Mouse (Mus musculus): ENCODE measurements around the gene Map7.

Map7 gene

DNA sequence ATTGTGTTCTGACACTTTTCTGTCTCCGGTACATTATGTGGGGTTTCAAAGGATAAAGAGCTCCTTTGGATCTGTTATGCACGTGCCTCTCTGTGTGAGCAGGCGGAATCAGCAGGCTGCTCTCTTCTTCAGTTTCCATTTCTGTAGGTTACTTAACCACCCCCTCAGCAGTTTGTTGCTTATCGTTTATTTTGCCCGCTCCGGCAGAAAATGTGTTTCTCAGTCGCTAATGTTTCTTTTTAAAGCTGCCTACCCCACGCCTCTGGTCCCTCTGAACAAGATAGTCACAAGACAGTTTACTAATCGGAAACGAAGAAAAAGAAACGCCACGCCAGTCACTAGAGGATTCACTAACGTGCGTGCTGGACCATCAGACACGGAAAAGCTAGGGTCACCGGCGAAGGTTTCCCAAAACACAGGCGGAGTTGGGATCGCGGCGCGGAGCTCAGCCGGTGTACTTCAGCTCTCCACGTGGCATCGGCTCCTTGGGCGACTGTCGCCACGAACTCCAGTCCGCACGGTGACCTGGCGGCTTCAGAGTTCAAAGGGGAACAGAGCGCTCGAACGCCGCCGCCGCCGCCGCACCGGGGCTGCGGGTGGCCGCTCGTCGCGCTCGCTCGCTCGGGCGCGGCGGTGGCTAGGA lies at the start of gene Map7:
Gene Map7, plus strand, starts transcription at position 342 of the 643 bp plus-strand sequence.
- DNase-seq (ENCODE audit: low spot score): no peak

DNA sequence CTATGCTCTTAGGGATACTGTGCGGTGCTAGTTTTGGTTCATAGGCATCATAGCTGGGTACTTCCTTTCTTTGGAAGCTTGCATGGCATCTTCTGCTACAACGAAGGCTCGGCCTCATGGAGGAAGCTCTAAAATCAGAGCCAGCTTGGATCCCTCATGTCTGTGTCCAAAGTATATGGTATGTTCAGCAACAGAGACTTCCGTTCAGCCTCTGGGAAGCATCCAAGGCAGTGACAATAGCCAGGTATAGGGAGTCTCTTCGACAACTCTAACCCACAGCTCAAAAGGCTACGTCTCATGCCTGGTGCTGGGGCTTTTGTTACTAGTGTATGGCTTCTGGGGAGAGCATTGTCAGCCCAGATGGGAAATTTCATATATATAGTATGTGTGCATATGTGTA lies 46.8 kb upstream of the Map7 start:
- no peak for DNase-seq (ENCODE audit: low spot score)

DNA sequence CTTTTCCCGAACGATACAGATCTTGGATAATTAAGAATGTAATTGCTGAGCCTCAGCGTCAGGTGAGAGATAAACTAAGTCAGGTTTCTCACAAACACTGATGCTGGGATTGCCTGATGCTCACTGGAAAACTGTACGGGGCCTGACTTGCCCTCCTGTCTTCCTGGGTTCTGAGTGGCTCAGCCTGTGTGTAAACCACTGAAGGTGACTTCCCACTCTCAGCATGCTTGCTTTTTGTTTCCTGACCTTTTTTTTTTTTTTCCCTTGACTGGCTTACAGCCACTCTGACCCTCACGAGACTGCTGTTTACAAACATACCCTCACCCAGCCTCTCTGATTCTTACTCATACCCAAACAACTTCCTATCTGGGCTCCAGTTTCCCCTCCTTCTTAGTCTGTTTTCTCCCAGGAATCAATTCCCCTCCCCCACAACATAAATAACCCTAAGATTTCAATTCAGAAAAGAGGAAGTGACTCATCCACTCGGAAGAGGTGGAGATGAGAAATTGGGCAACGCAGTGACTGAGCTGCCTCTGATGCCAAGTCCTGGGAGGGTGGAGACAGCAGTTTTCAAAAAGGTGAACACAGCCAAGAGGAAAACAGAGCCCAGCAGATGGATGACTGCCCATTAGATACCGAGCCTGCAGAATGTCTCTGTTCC lies 43.9 kb upstream of the Map7 start:
- DNase-seq (ENCODE audit: low spot score): no peak

DNA sequence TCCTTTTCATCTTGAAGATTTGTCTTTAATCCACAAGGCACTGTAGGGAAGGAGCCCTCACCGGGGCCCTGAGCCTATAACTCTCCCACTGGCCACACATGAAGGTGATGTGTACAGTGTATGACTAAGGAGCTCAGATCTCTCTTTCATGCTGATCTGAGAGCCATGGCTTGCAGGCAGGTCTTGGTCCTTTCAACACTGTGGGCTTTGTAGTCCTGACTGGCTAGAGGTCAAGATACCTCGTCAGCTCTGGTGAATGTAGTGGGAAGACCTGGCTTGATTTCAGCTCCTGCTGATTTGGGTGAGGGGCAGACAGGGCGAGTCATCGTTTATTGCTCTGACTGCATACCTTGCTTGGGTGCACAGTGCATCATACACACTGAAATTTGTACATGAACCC lies 42.7 kb upstream of the Map7 start:
- DNase-seq (ENCODE audit: low spot score): no peak

DNA sequence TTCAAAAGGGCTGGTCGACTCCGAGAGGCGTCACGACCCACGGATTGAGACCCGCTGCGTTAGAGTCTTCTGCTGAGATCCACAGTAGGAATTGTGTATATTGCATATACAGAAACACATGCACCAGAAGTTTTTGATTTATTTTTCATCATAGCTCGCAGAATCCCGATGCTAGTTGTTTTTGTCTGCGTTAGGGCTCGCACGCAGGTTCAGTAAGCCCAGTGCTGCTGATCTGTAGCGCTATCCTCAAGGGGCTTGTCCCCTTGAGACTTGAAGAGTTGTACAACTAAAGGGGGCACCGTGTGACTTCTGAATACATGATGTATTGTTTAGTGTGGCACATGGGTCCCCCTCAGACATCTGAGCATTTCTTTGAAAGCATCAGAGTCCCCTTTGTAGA lies 41.2 kb upstream of the Map7 start:
- no peak for DNase-seq (ENCODE audit: low spot score)

DNA sequence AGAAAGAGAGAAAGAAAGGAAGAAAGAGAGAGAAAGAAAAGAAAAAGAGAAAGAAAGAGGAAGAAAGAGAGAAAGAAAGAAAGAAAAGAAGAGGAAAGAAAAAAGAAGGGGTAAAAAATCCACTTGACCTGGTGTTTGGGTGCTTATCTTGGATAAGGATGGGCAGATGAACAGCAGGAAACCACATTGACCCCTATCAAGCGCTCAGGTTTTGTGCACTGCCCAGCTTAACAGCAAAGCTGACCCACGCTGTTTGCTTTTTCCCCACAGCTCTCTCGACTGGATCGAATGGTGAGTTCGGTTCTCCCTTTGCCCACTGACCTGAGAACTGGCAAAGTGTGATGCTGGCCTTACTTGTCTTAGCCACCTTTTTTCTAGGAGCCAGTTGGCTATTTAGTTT lies 36.8 kb upstream of the Map7 start:
- DNase-seq (ENCODE audit: low spot score): no peak

DNA sequence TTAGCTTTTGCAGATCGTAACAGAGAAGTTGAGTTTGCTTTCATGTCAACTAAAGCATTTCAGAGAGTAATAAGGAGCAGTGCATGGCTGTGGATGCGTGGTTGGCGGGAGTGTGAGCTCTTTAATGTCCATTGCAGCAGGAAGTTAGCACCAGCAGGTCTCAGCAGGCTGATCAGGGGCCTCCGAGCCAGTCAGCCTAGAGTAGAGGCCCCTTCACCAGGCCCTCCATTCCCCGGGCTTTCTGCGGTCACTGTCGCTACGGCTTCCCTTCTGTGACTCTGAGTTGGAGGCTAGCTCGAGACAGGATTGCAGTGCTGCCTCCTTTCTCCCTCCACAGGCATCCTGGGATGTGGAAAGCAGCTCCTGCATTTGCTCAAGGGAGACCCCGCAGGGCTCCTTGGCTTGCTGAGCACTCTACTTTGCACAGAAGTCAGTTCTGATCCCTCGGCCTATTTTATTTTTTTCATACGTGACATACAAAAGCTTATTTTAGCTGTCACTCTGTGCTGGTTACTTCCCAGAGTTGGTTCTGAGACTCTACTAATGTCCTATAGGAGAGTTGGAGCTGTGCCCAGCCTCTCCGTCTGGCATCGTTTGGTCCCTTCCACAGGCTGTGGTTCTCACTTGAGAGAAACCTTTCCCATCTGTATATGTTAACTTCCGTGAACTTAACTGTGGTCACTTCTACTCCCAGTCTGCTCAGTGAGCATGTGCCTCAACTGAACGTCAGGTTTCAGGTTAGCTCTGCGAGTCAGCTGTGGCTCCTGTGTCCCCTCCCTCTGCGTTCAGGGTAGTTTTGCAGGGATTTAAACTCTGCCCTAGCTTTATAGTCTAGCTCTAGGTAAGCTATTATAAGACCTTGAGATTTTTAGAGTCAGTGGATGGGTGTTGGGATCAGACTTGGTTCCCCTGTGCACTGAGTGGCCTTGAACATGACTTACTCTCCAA lies 36.0 kb upstream of the Map7 start:
- DNase-seq (ENCODE audit: low spot score): no peak

DNA sequence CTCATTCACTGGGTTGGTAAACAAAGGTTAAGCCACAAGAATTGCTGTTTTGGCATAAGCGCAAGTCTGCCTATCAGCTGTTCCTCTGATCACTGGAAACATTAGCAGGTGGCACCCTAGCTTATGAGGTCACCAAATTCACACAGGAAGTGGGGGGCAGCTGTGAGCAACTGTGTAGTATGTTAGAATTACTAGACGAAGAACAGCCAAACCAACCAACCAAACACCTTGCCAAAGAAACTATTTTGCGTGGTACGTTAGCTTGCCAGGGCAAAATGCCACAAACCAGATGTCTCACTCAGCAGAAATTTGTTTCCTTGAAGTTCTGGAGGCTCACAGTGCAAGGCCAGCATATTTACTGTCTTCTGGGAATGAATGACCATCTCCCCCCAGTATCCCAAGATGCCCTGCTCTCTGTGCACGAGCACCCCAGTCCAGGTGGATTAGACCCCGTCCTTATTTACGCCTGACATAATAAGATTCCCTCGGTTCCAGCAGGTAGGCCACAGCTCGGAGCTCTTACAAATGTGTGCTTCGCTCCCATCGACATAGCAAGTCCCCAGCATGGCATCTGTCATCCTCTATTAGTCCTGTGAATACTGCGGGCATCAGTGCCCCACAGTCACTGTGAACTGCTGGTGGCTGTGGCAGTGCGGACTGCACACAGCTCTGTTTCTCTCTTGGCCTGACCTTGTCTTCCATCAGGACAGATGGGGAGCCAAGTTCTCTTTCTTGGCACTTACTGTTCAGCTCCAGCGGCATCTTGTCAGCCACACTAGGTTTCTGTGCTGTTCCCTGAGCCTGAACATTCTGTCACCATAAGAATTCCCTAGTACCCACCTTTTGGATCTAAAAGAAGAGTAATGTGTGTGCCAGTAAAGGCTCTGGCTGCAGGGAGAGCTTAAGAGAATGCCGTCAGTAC lies 28.5 kb upstream of the Map7 start:
- no peak for DNase-seq (ENCODE audit: low spot score)

DNA sequence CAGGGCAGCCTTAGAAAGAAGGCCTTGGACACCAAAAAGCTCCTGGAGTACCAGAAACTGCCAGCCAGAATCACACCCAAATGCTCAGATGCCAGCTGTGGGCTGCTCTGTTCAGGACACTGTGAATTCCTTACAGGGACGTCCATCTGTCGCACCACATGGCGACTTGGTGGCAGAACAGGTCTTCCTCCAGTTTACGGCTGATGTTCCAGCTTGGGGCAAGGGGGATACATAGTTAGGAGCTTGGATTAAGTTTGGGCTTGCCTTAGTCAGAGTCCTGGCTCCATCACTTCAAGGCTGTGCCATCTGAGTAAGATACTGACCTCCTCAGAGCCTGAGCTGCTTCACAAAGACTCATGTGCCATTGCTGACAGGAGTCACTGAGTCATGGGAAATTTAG lies 26.3 kb upstream of the Map7 start:
- no peak for DNase-seq (ENCODE audit: low spot score)

DNA sequence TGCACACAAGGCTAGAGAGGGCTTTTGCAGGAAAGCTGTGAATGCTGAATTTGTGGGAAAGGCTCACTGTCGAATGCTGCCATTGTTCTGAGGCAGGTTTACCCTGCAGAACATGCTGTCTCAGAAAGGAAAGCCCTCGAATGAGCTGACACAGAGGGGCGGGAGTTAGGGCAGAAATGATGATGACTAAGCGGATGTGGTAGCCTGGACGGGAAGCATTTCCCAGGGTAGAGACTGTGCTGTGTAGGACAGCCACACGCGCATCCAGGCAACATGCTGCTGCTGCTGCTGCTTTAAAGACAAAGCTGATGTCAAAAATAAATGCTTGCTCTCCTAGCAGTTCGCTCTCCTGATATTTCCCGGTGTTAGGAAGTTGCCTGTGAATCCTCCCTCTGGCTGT lies 24.9 kb upstream of the Map7 start:
- DNase-seq (ENCODE audit: low spot score): no peak

DNA sequence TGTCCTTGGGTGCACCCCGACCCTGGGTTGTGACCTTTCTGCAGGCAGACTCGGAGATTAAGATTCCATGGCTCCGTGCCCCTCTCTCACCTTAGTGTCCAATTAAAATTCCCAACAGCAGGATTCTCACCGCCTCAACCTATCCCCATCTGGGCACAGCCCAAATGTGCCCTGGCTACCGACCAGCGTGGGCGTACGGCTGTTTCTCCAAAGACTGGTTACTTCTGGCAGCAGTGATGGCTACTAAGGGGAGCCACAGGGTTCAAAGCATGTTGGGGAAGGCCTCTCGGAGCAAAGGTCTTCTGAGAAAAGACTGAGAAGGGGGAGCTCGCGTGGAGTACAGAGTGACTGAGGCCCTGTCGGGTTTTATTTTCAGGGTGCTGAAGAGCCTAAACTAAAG lies 23.7 kb upstream of the Map7 start:
- DNase-seq (ENCODE audit: low spot score): no peak

DNA sequence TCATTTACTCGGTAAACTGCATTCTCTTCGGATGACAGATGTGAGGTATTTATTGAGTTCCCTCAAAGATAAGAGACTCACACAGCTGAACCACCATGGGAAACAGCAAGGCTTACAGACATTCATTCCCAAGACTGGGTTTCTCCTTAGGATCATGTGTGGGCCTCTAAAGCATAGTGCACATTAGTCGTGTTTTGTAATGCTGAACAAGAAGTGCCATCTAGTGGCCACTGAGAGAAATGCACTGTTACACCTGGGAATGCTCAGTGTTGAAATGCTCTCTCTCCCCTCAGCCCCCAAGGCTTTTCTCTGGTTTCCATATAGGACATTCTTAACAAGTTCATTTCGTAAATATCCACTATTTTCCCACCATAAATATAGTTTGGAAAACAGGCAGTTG lies 23.0 kb upstream of the Map7 start:
- no peak for DNase-seq (ENCODE audit: low spot score)

DNA sequence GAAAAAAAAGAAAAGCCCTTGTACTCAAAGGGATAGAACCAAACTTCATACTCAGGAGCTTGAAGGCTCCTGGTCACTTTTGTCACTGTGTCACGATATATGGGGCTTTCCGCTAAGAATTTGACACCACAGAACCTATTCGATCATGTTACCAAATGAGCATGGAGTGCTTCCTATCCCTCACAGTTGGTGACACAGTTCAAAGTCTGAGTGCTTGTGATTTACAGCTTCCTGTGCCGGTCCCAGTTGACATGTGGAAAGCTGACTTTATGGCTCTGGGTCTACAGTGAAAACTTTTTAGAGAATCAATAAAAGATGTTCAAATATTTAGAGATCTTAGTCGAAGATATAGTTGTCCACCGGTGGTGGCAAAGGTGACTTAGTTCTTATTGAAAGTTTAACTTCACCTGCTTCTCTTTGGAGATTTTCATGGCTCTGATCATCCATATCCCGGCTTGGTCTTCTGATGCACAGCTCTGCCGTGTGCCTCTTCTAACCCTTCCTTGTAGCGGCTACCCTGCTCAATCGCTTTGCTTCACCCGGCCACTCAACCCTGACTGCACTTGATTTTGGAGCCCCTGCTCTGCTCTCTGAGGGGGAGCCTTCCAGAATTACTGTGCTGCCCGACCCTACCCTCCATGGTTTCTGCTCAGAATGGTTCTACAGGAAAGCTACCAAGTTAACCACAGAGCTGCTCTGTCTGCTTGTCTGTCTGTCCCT lies 15.2 kb upstream of the Map7 start:
- no peak for DNase-seq (ENCODE audit: low spot score)

DNA sequence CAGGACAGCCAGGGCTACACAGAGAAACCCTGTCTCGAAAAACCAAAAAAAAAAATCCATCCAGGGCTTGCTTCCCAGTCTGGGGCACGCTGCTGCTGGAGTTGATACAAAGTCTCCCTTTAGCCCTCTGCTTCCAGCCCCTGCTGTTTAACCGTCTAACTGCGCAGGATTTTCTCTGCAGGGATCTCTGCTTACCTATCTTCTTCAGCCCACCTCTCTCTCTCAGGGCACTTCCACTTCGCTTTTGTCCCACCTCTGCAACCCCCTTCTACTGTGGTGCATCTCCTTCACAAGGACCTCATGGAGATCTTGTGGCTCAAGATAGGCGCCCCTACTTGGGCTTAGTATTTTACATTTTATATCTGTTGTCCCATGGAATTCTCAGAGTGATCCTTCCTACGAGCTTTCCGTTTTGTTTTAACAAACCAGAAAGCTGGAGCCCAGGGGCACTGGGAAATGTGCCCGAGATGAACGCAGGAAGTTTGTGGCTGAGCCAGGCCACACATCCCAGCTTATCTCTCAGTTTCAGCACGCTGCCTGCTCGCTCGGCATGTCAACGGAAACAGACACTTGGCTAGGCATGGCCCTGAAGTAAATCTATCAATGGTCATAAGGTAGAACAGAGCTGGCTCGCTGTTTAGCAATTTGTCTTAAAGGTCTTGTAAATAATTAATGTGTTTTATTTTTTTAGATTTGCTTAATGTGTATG lies 12.8 kb upstream of the Map7 start:
- DNase-seq (ENCODE audit: low spot score): no peak

DNA sequence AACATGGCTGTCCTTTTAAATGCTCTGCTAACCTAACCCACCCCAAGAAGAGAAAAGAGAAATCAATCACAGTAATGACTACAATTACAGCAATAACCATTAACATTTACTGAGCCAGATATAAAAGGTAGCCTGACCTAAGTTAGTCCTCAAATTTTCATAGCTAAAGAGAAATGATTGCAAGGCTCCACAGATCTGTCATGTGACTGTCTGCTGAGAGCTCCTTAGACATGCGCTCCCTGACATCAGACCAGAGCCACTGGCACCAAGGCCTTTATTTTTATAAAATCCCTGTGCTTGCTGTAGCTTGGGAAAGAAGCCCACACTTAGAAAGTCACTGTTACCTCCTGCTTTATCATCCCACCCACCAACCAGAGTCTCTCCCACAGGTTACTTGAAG lies 11.8 kb upstream of the Map7 start:
- DNase-seq (ENCODE audit: low spot score): no peak

DNA sequence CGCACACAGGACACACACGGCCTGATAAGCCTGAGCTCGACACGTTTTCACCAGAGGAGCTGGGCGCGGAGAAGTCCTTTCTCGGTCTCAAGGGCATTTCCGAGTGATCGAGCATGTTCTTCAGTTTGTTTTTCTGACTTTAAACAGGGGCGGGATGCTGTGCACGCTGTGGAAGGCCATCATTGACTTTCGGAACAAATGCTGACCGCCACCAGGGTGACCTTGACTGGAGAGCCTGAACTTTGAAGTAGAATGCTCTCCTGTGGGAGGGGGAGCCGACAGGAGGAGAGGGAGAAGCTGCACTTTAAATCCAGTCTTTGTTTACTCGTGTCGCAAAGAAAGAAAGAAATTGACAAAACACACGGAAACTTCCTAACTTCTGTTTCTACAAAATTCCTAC lies 6.9 kb upstream of the Map7 start:
- DNase-seq (ENCODE audit: low spot score): no peak

DNA sequence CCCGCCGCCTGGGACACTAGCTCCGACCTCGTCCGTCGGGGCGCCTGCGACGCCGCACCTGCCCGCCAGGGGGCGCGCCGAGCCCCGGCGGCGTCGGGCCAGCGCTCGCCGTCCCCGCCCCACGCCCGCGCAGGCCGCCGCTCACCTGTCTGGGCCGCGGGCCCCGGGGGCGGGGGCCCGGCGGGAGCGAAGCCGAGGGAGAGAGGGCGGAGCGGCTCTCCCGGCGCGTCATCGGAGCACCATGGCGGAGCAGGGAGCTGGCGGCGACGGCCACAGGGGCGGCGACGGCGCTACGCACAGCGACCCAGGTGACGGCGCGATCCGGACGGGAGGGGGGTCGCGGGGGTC lies 476 bp downstream of the Map7 start:
- no peak for DNase-seq (ENCODE audit: low spot score)

DNA sequence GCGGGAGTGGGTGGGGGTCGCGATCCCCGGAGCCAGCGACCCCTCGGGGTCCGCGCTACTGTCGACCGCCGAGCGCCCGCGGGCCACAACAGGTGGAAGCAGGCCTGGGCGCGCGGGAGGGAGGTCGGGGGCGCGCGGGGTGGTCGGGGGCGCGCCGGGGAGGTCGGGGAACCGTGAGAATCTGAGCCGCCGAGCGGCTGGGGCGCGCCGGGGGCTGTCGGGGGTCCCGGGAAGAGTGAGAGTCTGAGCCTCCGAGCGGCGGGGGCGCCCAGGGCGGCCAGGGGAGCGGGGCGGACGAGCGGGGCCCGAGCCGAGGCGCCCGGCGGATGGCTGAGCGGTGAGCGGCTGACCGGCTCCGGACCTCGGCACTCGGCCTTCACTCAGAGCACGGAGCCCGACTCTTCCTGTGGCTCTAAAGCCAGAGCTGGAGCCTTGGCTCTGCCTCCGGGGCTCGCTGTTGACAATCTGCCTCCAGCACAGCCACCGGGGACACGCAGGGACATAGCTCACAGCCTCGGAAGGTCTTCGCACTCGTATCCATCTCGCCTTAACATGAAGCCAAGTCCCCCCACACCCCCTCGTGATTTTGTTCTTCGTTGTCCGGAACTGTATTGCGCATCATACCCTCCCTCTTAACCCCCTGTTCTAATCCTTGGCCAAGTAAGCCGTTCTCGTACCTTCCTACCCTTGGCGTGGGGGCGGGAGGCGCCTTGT lies 1.0 kb downstream of the Map7 start:
- DNase-seq (ENCODE audit: low spot score): no peak

DNA sequence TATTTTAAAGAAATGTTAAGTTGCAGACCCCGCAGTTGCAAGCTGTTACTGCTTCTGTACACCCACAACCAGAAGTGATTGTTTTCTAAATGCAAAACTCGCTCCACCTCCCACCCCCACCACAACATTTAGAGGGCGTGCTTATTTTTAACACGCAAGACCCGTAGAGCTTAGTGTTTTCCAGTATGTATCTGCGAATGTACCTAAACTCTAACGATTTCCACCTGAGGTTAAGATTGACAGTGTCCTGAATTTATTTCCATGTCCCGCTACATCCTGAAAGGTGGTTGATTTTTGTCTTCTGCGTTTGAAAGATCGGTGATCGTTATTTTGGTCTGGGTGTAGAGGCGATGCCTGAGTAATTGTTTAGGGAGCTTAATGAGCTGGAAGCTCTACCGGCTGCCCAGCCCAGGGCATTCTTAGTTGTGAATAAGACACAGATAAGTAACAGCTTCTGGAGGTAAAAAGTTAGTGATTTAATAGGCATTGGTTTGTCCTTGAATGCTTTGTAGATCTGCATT lies 1.6 kb downstream of the Map7 start:
- DNase-seq (ENCODE audit: low spot score): no peak

DNA sequence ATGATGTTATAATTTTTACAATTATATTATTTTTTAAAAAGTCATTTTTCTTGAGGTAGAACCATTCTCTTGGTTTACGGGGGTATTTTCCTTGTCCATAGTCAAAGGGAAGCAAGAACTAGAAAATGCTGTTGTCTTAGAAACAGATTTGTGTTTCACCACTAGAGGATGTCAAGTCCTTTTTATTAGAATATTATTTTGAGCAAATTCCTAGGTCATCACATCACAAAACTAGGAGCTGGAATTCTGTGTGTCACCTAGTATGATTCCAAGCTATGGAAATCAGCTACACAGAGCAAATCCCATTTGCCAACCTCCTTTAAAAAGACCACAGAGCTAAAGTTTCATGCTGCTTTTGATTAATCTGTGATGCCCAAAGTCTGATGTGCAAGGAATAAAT lies 3.9 kb downstream of the Map7 start:
- no peak for DNase-seq (ENCODE audit: low spot score)
